Comparison of ENCODE assay signal across 8 mouse cellular contexts in genomic region chr16:32645361-32645914, GRCm38 (mm10). TPM values are rescaled to one million over a fixed set of nuclear protein-coding genes. Genes with fewer than 3 reads are reported as not detected.
DNase-seq lines count a peak whose midpoint lies in the region; ATAC-seq lines count a peak whose summit lies in the region.

No protein-coding gene starts in this region.

- peak; percentile 77 for ATAC-seq in CD4-positive, CD25-positive, alpha-beta regulatory T cell, adult 4 months
- ATAC-seq in cerebellum, adult (ENCODE audit: insufficient number of reproducible peaks, low FRiP score, low TSS enrichment) = peak; percentile 65
- peak; percentile 15 for ATAC-seq in forebrain, embryonic 16.5 days
- ATAC-seq in lung, embryonic 16.5 days (ENCODE audit: low read depth) = 0 out of 2 replicates have a peak, but pooled peaks have one; percentile 10

- peak overlapping the region; percentile 41; the same call in 1 of the 2 replicates for H3K27ac ChIP-seq in forebrain, embryonic 16.5 days (ENCODE audit: low read length)
- peak overlapping the region; percentile 5; the same call in 1 of the 2 replicates for H3K27ac ChIP-seq in lung, embryonic 16.5 days (ENCODE audit: low read length)

- H3K4me1 ChIP-seq in forebrain, embryonic 16.5 days (replicated peaks; ENCODE audit: control insufficient read depth, insufficient read depth, low read length) = peaks cover 22% of the 10 kb centered on the region
- peaks cover 25% of the 10 kb centered on the region for H3K4me1 ChIP-seq in lung, embryonic 16.5 days (replicated peaks; ENCODE audit: control insufficient read depth, insufficient read depth, low read length)

- 13% methylated on average over 14 of the region's 14 CpGs for WGBS in forebrain, embryonic 16.5 days
- 7% methylated on average over 14 of the region's 14 CpGs for WGBS in lung, embryonic 16.5 days

- H3K9ac ChIP-seq in forebrain, embryonic 16.5 days (replicated peaks; ENCODE audit: low read depth, low read length) = peak overlapping the region; percentile 91
- H3K9ac ChIP-seq in lung, embryonic 16.5 days (ENCODE audit: low read length) = peak overlapping the region; percentile 93

- H3K4me3 ChIP-seq in forebrain, embryonic 16.5 days (replicated peaks; ENCODE audit: low read length) = peak overlapping the region; percentile 89
- peak overlapping the region; percentile 90 for H3K4me3 ChIP-seq in lung, embryonic 16.5 days (ENCODE audit: low read length)

- no peaks in the 10 kb centered on the region for H3K36me3 ChIP-seq in forebrain, embryonic 16.5 days (ENCODE audit: control insufficient read depth, insufficient read depth)
- H3K36me3 ChIP-seq in lung, embryonic 16.5 days (ENCODE audit: control insufficient read depth, insufficient read depth, low read length) = no peaks in the 10 kb centered on the region

- peak overlapping the region; percentile 83 for H3K4me2 ChIP-seq in forebrain, embryonic 16.5 days (ENCODE audit: low read length)
- H3K4me2 ChIP-seq in lung, embryonic 16.5 days (ENCODE audit: low read depth, low read length) = peak overlapping the region; percentile 98

- no peaks in the 10 kb centered on the region for H3K27me3 ChIP-seq in forebrain, embryonic 16.5 days (replicated peaks; ENCODE audit: control insufficient read depth, insufficient read depth, low read length)
- H3K27me3 ChIP-seq in lung, embryonic 16.5 days (ENCODE audit: control insufficient read depth, insufficient read depth, low read depth, low read length) = no peaks in the 10 kb centered on the region

- peak; percentile 81 for DNase-seq in 3134 (ENCODE audit: extremely low read depth, insufficient read length, low spot score)
- peak; percentile 70 for DNase-seq in kidney, adult 9 months
- peak; percentile 59 for DNase-seq in right cerebral cortex, adult 18-20 months
- no peak for DNase-seq in layer of hippocampus, postnatal 25 days (ENCODE audit: extremely low spot score in 1 of 2, low spot score in 1 of 2)

- H3K9me3 ChIP-seq in forebrain, embryonic 16.5 days (ENCODE audit: control insufficient read depth, low read length) = no peaks in the 10 kb centered on the region
- no peaks in the 10 kb centered on the region for H3K9me3 ChIP-seq in lung, embryonic 16.5 days (ENCODE audit: control insufficient read depth, low read length)

RNA-seq across cellular contexts. Expression of gene Tnk2, which starts 1.8 kb away (rescaled TPM):
- 1 to 10 TPM; 4.8 to 8.9 TPM for polyA plus RNA-seq in CD4-positive, CD25-positive, alpha-beta regulatory T cell, adult 4 months (2017; shearing (Covaris generic))
- 15.0 and 21.9 TPM in 2 replicates for polyA plus RNA-seq in forebrain, embryonic 16.5 days (2015; fragmentation: Nextera tagmentation; extraction: Ambion mirVana)
- 15.4 and 18.0 TPM in 2 replicates for polyA plus RNA-seq in lung, embryonic 16.5 days (2015; fragmentation: Nextera tagmentation; extraction: Ambion mirVana)
- total RNA-seq in layer of hippocampus, postnatal 25 days (2021) = 100 to 1,000 TPM; 163 to 165 TPM

RNA-seq across cellular contexts. Expression of gene Tfrc, which starts 36.7 kb away (rescaled TPM):
- polyA plus RNA-seq in CD4-positive, CD25-positive, alpha-beta regulatory T cell, adult 4 months (2017; shearing (Covaris generic)) = 10 to 100 TPM; 18.1 to 19.5 TPM
- 33.7 and 37.5 TPM in 2 replicates for polyA plus RNA-seq in forebrain, embryonic 16.5 days (2015; fragmentation: Nextera tagmentation; extraction: Ambion mirVana)
- 57.3 and 58.4 TPM in 2 replicates for polyA plus RNA-seq in lung, embryonic 16.5 days (2015; fragmentation: Nextera tagmentation; extraction: Ambion mirVana)
- 10 to 100 TPM; 59.3 to 67.3 TPM for total RNA-seq in layer of hippocampus, postnatal 25 days (2021)

Comparison
In these comparisons a context has a peak if more than half of its experiments do, and no peak if none do; other contexts are left out.
1. DNase-seq: peak in 3134 (single experiment), kidney, adult 9 months (single experiment) and right cerebral cortex, adult 18-20 months (single experiment); none in layer of hippocampus, postnatal 25 days (0 of 2).
2. ATAC-seq: peak in every context shown above with its lines; median percentile 77 in CD4-positive, CD25-positive, alpha-beta regulatory T cell, adult 4 months; 65 in cerebellum, adult; 15 in forebrain, embryonic 16.5 days; 10 in lung, embryonic 16.5 days.